Mouse (Mus musculus) spleen, adult 10 weeks (tissue): ENCODE data around the gene Trim40. TPM values are rescaled to one million over a fixed set of nuclear protein-coding genes. Genes with fewer than 3 reads are reported as not detected.

Source experiments
- polyA plus RNA-seq: library from polyadenylated mRNA; stranded (reverse); fragments of 350-450 nt; fragmentation: Illumina TruSeq; extraction: RNeasy Lipid Tissue Mini Kit (QIAGEN cat#74804); gene quantifications from one replicate; pipeline ENCODE4 v1.2.3, GENCODE M21; 2015; ENCODE audit warnings: low replicate concordance; ENCODE audit not compliant: insufficient read depth

The Trim40 gene
- 0.21 TPM for polyA plus RNA-seq

GRCm38 (mm10) chr17:36890073-36890903 is at the start of gene Trim40:
Gene Trim40, minus strand, starts transcription at chr17:36890123.

GRCm38 (mm10) chr17:36897552-36898205 is 7.8 kb upstream of the Trim40 start, which contains the start of gene Trim31:
Gene Trim31, plus strand, starts transcription at chr17:36898118.

GRCm38 (mm10) chr17:36869284-36869954 is 20.5 kb downstream of the Trim40 start, which contains the start of gene Trim10:
Gene Trim10, plus strand, starts transcription at chr17:36869574.

DNA sequence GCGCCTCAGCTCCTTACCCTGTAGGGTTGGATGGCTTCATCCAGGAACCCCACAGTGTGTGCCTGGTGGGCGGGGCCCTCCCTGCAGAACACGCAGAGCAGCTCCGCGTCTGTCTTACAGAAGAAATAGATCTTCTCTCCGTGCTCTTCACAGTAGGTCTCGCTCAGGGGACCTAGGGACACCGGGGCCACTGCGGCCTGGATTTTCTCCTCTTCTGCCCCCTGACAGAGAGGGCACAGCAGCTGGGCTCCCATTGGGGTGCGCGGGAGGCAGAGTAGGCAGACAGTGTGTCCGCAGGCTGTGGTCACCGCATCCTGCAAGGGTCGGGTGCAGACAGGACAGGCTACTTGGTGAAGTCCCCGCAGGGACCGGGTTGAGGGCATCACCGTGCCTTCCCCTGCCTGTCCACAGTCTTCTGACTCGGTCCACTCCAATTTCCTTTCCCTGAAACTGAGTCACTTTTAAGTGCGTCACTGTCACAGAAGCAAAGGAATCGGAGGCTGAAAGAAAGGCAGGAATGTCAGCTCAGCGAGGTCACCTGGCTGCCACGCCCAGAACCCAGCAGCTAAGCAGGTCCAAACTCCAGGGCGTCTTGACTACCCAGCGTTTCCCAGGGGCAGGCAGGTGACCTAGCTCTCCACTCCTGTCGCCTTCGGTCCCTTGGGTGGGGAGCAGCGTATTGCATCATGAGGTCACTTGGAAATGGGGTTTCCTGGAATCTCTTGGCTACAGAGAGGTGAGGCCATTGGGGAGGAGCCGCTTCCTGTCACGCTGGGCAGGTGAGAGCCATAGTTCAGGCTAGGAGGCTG is 23.0 kb downstream of the Trim40 start, which contains the start of gene Trim15:
Gene Trim15, minus strand, starts transcription at position 492 of the 809 bp plus-strand sequence.

DNA sequence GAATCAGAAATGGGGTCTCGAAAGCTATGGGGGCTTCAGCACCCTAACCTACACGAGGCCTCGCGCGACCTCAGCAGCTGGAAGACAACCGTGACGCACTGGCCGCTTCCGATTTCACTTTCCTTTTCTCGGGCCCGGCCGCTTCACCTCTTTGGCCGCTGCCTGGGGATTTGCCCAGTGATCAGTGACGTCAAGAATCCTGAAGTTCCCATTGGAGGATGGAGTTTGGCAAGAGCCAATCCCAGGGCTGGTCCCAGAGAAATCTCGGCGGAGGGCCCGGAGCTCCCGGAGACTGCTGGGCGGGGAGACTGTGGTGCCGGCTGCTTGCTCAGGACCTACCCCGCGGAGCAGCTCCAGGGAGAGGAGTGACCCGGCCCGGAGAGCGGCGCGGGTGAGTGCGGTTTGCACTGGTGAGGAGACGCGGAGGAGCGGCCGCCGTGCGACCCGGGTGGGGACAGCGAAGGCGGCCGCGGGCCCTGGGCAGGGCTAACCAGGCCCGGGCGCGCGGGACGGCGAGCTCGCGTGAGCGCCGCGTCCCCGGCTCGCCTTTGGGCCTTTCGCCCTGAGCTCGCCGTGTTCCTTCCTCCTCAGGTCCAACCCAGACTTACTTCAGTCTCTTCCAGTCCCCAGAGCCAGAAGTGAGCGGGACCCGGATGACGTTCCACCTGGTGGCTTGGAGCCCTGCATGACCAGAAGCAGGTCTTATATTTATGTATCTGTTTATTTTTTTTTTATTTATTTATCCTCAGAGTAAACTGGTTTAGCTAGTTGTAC is 52.9 kb downstream of the Trim40 start, which contains the start of gene Trim26:
Gene Trim26, plus strand, starts transcription at position 261 of the 774 bp plus-strand sequence.

Other genes starting within 250 kb of the Trim40 start
- not detected for gene H2-M9, start 247.5 kb downstream of the Trim40 start, polyA plus RNA-seq
- not detected for gene H2-M1, start 217.9 kb downstream of the Trim40 start, polyA plus RNA-seq
- gene H2-M10.5, start 117.2 kb downstream of the Trim40 start, polyA plus RNA-seq: not detected
- gene H2-M10.6, start 78.0 kb downstream of the Trim40 start, polyA plus RNA-seq: not detected
- gene Trim26, start 53.0 kb downstream of the Trim40 start, polyA plus RNA-seq: 152 TPM
- gene Trim15, start 22.9 kb downstream of the Trim40 start, polyA plus RNA-seq: not detected
- 35.2 TPM for gene Trim10, start 20.5 kb downstream of the Trim40 start, polyA plus RNA-seq
- not detected for gene Trim31, start 8.0 kb upstream of the Trim40 start, polyA plus RNA-seq
- gene Rnf39, start 52.8 kb upstream of the Trim40 start, polyA plus RNA-seq: 0.47 TPM
- gene Ppp1r11, start 61.6 kb upstream of the Trim40 start, polyA plus RNA-seq: 80.6 TPM
- gene Znrd1, start 68.4 kb upstream of the Trim40 start, polyA plus RNA-seq: 71.5 TPM
- gene Znrd1as, start 68.5 kb upstream of the Trim40 start, polyA plus RNA-seq: 12.9 TPM
- gene 2410137M14Rik, start 91.1 kb upstream of the Trim40 start, polyA plus RNA-seq: not detected
- gene H2-M5, start 99.4 kb upstream of the Trim40 start, polyA plus RNA-seq: 0.87 TPM
- 3.0 TPM for gene Zfp57, start 111.0 kb upstream of the Trim40 start, polyA plus RNA-seq
- not detected for gene Mog, start 133.3 kb upstream of the Trim40 start, polyA plus RNA-seq
- 60.3 TPM for gene Gabbr1, start 155.8 kb upstream of the Trim40 start, polyA plus RNA-seq
- gene Olfr90, start 198.4 kb upstream of the Trim40 start, polyA plus RNA-seq: not detected
- not detected for gene Olfr91, start 208.2 kb upstream of the Trim40 start, polyA plus RNA-seq
- gene Olfr92, start 230.0 kb upstream of the Trim40 start, polyA plus RNA-seq: not detected